Mouse (Mus musculus): ENCODE results near the gene Aldh1l1. TPM values are rescaled to one million over a fixed set of nuclear protein-coding genes. Genes with fewer than 3 reads are reported as not detected.
"Not testable (repeated sequence)": the region's sequence is repeated elsewhere in the genome, so short reads cannot be mapped to it uniquely, and the experiment has no call there.

The Aldh1l1 gene
- polyA plus RNA-seq, 3 experiments from 2014 or later: 0.34 to 0.77 TPM; not detected in 1

DNA sequence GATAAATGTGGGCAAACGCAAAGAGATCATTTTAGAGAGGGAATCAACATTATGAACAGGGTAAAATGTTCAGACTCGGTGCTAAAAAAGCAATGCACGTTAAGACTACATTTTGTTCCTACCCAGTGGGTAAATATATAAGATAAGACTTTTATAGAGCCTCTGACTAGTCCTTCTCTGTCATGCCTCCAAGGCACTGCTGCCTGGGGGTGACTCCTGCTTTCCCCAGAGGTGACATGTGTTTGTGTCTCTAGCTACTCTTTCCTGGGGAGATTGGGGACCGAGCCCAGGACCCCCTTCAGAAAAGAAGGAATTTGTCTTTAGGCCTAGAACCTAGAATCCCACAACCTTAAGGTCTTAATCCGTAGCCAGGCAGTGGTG is 137.2 kb downstream of the Aldh1l1 start:
- ATAC-seq: no peak

DNA sequence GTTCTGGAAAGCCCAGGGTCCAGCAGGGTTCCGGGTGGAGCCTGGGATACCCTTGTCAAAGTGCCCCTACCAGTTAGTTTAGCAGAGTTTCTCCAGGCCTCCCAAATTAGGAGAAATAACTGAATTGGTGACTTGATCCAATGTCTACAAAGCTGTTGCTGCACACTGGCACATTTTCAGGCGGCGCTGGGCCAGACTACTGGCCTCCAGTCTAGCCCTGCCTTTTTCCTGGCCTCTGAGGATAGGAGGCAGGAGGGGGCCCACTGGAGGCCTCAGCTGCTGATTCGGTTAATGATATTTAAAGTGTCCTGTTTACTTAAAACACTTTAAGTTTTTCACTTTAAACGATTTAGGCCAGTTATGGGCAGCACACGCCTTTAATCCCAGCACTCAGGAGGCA is 138.0 kb downstream of the Aldh1l1 start:
- no peak for ATAC-seq

DNA sequence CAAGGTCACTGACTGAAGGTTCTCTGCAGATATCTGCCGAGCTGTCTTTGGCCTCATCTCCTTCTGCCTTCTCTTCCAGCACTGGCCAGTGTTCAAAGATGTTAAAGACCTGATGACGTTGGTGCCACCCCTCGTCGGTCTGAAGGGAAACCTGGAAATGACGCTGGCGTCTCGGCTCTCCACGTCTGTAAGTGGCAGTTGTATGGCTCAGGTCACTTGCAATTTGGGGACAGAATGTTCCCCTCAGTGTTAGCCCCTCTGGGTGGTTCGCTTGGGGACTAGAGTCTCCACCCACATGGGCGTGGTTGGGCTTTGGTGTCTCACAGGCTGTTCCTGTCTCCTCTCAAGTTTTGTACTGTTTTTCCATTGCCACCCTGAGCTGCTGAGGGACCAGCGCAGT is 138.5 kb downstream of the Aldh1l1 start:
- ATAC-seq: no peak

DNA sequence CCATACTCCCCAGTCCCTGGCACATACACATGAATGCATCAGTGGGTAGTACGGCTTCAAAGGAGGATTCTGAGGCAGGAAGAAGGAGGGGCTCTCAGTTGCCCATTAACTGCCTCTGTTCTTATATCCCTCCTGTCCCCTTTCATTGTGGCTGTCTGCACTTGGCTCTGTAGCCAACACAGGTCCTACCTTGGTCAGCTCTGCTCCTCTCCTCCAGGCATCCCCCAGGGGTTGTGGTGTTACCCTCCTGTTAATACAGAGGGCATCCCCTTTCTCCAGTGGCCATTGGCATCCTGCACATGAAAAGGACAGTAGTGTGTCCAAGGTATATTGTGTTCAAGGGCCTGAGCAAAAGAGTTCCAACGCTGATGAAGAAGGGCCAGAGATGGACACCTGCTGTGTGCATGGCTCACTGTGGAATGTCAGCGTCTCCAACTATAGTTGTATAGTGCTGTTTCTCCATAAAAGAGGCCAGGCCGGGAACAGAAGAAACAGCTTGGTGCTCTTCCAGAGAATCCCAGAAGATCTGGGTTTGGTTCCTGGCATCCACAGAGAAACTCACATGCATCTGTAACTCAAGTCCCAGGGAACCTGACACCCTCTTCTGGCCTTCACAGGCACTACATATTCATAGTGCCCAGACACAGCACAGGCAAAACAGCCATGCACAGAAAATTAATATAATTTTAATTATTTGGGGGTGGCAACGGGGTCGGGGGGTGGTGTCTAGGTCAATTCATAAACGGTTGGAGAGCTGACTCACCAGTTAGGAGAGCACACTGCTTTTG is 139.2 kb downstream of the Aldh1l1 start:
- ATAC-seq: no peak

DNA sequence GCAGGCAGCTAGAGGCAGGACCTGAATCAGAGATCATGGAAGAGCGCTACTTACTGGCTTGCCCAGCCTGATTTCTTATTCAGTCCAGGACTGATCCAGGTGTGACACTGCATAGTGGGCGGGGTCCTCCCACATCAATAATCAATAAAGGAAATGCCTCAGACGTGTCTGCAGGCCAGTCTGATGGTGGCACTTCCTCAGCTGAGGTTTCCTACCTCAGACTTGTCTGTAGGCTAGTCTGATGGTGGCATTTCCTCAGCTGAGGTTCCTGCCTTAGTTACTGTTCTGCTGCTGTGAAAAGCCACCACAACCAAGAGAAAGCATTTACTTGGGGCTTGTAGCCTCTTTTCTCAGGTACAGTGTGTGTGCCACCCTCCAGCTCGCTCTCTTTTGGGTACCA is 141.3 kb downstream of the Aldh1l1 start:
- peak; percentile 27 for ATAC-seq

DNA sequence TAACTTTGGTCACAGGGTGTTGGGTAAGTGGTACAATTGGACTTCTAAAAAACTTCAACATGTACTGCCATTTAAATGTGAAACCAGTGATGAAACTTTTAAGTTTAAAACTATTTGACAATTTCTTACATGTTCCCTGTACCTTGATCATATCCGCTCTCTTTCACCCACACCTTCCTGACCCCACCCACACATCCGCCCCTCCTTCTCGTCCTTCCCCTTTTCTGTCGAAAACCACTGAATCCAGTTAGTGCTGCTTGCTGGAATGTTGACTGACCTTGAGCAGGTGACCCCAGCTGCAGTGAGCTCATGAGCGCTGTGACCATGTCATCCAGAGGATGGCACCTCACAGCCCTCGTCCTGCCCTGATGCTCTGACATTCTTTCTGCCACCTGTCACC is 143.3 kb downstream of the Aldh1l1 start:
- peak; percentile 67 for ATAC-seq

DNA sequence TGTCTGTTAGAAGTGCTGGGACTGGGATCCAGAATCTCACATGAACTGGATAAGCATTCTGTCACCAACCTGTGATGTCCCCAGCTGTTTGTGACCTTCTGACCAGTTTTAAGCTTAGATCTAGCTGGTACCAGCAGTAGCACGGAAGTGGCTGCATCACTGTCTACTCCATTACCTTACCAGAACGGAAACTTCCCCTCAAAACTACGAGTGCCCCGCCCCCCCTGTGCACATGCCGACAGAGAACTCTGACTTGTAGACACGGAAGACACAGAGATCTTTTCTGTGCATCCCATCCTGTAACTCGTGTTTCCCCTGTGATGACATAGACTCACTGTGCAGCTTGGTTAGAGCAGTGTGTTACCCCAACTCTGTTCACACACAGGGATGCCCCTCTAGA is 144.2 kb downstream of the Aldh1l1 start:
- ATAC-seq: peak; percentile 62

DNA sequence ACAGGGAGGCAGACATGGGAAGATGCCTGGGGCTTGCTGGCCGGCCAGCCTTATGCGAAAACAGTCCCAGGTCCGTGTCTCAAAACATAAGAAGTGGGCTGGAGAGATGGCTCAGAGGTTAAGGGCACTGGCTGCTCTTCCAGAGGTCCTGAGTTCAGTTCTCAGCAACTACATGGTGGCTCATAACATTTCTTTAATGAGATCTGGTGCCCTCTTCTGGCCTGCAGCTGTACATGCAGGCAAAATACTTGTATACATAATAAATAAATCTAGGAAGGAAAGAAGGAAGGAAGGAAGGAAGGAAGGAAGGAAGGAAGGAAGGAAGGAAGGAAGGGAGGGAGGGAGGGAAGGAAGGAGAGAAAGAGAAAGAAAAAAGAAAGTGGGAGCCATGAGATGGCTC is 146.3 kb downstream of the Aldh1l1 start:
- ATAC-seq: not testable (repeated sequence)

DNA sequence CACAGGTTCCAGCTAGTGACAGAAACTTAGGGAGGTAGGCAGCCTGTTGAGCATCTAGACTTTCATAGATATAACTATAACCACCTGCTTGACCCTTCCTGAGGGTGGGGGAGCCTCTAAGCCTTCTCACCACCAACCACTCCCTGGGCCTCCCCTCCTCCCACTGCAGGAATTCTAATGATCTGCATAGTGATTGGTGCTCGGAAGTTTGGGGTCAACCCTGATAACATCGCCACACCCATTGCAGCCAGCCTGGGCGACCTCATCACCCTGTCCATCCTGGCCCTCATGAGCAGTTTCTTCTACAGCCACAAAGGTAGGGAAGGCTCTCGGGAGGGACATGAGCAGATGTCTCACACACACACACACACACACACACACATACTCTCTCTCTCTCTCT is 148.9 kb downstream of the Aldh1l1 start:
- no peak for ATAC-seq

DNA sequence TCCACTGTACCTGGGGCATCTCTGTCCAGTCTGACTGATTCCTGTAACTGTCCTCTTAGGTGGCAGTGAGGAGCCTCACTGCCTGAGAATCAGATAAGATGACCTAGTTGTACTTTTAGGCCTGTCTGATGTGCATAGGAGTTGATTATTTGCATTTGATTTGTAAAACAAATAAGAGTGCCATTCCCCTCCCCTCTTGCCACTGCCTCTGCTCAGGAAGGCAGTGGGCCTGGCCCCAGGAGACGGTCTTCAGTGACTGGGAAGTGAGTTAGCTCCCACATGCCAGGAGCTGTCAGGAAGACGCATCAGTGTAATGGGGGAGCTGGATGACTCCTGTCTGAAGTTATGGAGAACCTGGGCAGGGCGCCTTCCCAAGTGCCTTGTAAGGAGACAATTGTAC is 149.4 kb downstream of the Aldh1l1 start:
- no peak for ATAC-seq

DNA sequence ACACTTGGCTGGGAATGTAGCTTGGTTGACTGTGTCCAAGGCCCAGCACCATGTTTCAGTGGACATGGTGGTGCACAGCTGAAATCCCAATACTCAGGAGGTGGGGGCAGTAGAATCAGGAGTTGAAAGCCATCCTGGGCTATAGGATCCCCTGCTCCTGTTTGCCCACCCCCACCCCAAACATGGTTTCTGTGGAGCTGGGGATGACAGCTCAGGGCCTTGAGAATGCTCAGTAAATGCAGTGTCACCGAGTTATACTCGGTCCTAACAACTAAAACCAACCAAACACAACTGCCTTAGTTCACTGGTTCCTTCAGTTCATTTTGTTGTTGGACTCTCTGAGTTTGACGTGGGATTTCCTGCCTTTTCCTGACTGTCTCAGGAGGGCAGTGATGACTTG is 156.8 kb downstream of the Aldh1l1 start:
- no peak for ATAC-seq

DNA sequence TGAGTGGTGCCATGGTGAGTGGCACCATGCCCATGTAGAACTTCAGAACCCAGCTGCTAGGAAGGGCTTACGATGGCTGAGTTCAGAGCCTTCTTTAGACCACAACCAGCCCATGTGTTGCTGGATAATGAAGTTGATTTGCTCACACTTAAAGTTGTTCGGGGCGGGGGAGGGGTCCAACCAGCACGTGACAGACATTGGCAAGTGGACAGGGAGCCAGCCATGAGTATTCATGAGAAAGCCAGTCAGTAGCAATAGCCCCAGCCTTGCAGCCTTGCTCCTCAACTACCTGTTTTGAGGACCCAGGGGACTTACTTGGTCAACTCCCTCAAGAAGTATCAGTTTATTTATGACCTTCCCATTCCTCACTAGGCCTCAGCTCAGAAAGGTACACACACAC is 158.7 kb downstream of the Aldh1l1 start:
- no peak for ATAC-seq

DNA sequence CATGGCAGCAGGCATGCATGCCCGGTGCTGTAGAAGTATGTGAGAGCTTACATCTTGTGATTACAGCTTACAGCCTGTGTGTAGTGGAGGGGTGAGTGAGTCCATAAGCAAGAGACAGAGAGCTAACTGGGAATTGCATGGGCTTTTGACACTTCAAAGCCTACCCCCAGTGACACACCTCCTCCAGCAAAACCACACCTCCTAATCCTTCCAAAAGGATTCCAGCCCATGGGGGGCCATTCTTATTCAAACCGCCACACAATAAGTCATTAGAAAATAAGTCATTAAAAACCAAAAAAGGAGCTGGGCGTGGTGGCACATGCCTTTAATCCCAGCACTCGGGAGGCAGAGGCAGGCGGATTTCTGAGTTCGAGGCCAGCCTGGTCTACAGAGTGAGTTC is 162.2 kb downstream of the Aldh1l1 start:
- no peak for ATAC-seq

DNA sequence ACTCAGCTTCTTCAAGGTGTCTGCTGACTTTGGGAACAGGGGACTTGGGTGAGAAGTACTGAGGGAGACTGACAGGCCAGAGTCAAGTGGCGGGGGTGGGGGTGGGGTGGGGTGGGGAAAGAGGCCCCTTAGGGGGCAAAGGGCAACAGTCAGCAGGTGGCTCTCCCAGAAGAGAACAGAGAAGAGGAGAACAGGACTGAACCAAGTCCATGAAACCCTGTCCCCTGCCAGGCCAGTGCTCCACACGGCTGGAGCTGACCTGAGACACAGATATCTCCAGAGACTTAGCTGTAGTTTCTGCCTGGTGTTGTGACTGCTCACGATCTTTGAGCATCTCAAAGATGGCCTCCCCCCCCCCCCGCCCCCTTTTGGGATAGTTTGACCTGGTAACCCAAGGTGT is 163.1 kb downstream of the Aldh1l1 start:
- no peak for ATAC-seq

Other genes starting within 250 kb of the Aldh1l1 start
- gene Vmn1r54, start 240.1 kb upstream of the Aldh1l1 start, polyA plus RNA-seq (2017; shearing (Covaris generic)): not detected
- gene BC048671, start 185.2 kb upstream of the Aldh1l1 start, polyA plus RNA-seq (2017; shearing (Covaris generic)): not detected
- gene Chst13, start 161.2 kb upstream of the Aldh1l1 start, polyA plus RNA-seq (2017; shearing (Covaris generic)): not detected
- not detected for gene Uroc1, start 153.1 kb upstream of the Aldh1l1 start, polyA plus RNA-seq (2017; shearing (Covaris generic))
- 1 to 10 TPM; 4.5 to 9.6 (median 7.7) TPM for gene Zxdc, start 116.9 kb upstream of the Aldh1l1 start, polyA plus RNA-seq (2017; shearing (Covaris generic))
- under 1 TPM in 1 of 3 experiments, not detected in 2; 0.36 TPM for gene Cfap100, start 57.6 kb upstream of the Aldh1l1 start, polyA plus RNA-seq (2017; shearing (Covaris generic))
- not detected for gene Klf15, start 23.9 kb upstream of the Aldh1l1 start, polyA plus RNA-seq (2017; shearing (Covaris generic))
- gene Slc41a3, start 118.3 kb downstream of the Aldh1l1 start, polyA plus RNA-seq (2017; shearing (Covaris generic)): 1 to 10 TPM; 2.8 to 5.6 (median 3.1) TPM